Mouse (Mus musculus) myocyte (in vitro differentiated cells): ENCODE measurements around the gene Nrn1l. TPM values are rescaled to one million over a fixed set of nuclear protein-coding genes. Genes with fewer than 3 reads are reported as not detected.

Source experiments
- H3K27me3 ChIP-seq: one replicate; pipeline ENCODE4 v1.6.1; 2011; ENCODE audit not compliant: control insufficient read depth, insufficient read depth, insufficient read length
- H3K36me3 ChIP-seq: one replicate; pipeline ENCODE4 v1.6.1; 2011; ENCODE audit not compliant: control insufficient read depth, insufficient read depth
- H3K4me2 ChIP-seq: one replicate; pipeline ENCODE4 v1.6.1; 2011; ENCODE audit warnings: low read depth, control low read depth
- H3K4me3 ChIP-seq: one replicate; pipeline ENCODE4 v1.5.1; 2011; ENCODE audit warnings: mild to moderate bottlenecking, control low read depth, moderate library complexity
- H3K79me2 ChIP-seq: one replicate; pipeline ENCODE4 v1.6.1; 2011; ENCODE audit not compliant: control insufficient read depth, insufficient read depth
- H3ac ChIP-seq: one replicate; pipeline ENCODE4 v1.6.1; 2011; ENCODE audit not compliant: control insufficient read depth, insufficient read length
- CEBPB ChIP-seq: IDR thresholded peaks from 2 replicates; pipeline ENCODE4 v1.6.1; 2011; ENCODE audit warnings: mild to moderate bottlenecking, moderate library complexity; ENCODE audit not compliant: poor library complexity, insufficient read depth, severe bottlenecking
- E2F4 ChIP-seq: IDR thresholded peaks from one replicate; pipeline ENCODE4 v1.6.1; 2011; ENCODE audit warnings: mild to moderate bottlenecking, control low read depth, moderate library complexity; ENCODE audit not compliant: insufficient read depth
- MAX ChIP-seq: IDR thresholded peaks from one replicate; pipeline ENCODE4 v1.6.1; 2011; ENCODE audit warnings: low read depth, mild to moderate bottlenecking, control low read depth
- MYOD1 ChIP-seq, 3 experiments: IDR thresholded peaks; one replicate each; pipeline ENCODE4 v1.6.1; 2011; ENCODE audit warnings: control low read depth in 2 of 3, low read depth in 2 of 3, mild to moderate bottlenecking in 2 of 3, moderate library complexity in 1 of 3; ENCODE audit not compliant: insufficient read length in 2 of 3, control insufficient read depth in 1 of 3
- MYOG ChIP-seq, 3 experiments: IDR thresholded peaks; one replicate each; pipeline ENCODE4 v1.6.1; 2011; ENCODE audit warnings: control low read depth in 2 of 3, low read depth in 2 of 3, mild to moderate bottlenecking in 2 of 3; ENCODE audit not compliant: insufficient read length in 2 of 3, control insufficient read depth in 1 of 3, insufficient read depth in 1 of 3
- POLR2A ChIP-seq: IDR thresholded peaks from one replicate; pipeline ENCODE4 v1.6.1; 2011; ENCODE audit warnings: low read depth, mild to moderate bottlenecking, control low read depth, moderate library complexity; ENCODE audit not compliant: insufficient read length
- POLR2AphosphoS2 ChIP-seq: IDR thresholded peaks from one replicate; pipeline ENCODE4 v1.6.1; 2011; ENCODE audit warnings: low read depth, control low read depth; ENCODE audit not compliant: insufficient read length
- REST ChIP-seq: IDR thresholded peaks from one replicate; pipeline ENCODE4 v1.6.1; 2011; ENCODE audit warnings: mild to moderate bottlenecking, control low read depth, moderate library complexity; ENCODE audit not compliant: insufficient read depth, insufficient read length
- SRF ChIP-seq: IDR thresholded peaks from one replicate; pipeline ENCODE4 v1.6.1; 2011; ENCODE audit warnings: low read depth; ENCODE audit not compliant: control insufficient read depth, insufficient read length
- TCF12 ChIP-seq: IDR thresholded peaks from one replicate; pipeline ENCODE4 v1.6.1; 2011; ENCODE audit warnings: mild to moderate bottlenecking, control low read depth; ENCODE audit not compliant: poor library complexity, insufficient read depth, severe bottlenecking
- TCF3 ChIP-seq: IDR thresholded peaks from one replicate; pipeline ENCODE4 v1.6.1; 2011; ENCODE audit warnings: low read depth, control low read depth; ENCODE audit not compliant: insufficient read length
- USF1 ChIP-seq: IDR thresholded peaks from one replicate; pipeline ENCODE4 v1.6.1; 2011; ENCODE audit warnings: low read depth, mild to moderate bottlenecking, control low read depth, moderate library complexity
- polyA plus RNA-seq: library from polyadenylated mRNA; unstranded; fragments of >200 nt; fragmentation: generic; extraction: Trizol; gene quantifications from one replicate; pipeline ENCODE4 v1.2.1, GENCODE M21; 2012; ENCODE audit warnings: missing spikeins

Gene Nrn1l
- polyA plus RNA-seq, 1 experiment, result 0.36 TPM

- Histone ChIP-seq H3K4me3 (peak overlapping the region; percentile 82), H3K79me2 (peaks cover 91% of the 10 kb centered on the region), H3K36me3 (no peaks in the 10 kb centered on the region), H3ac (no peak overlapping the region), H3K4me2 (peak overlapping the region; percentile 96), H3K27me3 (no peaks in the 10 kb centered on the region)
- TF ChIP-seq POLR2AphosphoS2, result no peak
- TF ChIP-seq MYOD1 (IDR thresholded peaks at IDR 0.05; ENCODE audit: control insufficient read depth in 1 of 3, insufficient read length in 2 of 3, low read depth in 2 of 3), result no peak
- no peak for TF ChIP-seq USF1
- TF ChIP-seq E2F4, result no peak
- no peak for TF ChIP-seq SRF
- no peak for TF ChIP-seq POLR2A
- no peak for TF ChIP-seq MYOG (IDR thresholded peaks at IDR 0.05; ENCODE audit: control insufficient read depth in 1 of 3, insufficient read depth in 1 of 3, insufficient read length in 2 of 3, low read depth in 2 of 3)
- no peak for TF ChIP-seq CEBPB
- TF ChIP-seq TCF3, result no peak
- TF ChIP-seq REST, result no peak
- TF ChIP-seq MAX, result no peak
- TF ChIP-seq TCF12, result no peak
Observed at GRCm38 (mm10) chr8:105861951-105862350, 31.4 kb upstream of the Nrn1l start.

- TF ChIP-seq CEBPB (no peak), SRF (no peak), E2F4 (no peak), USF1 (no peak), POLR2A (no peak), REST (no peak)
- Histone ChIP-seq H3K27me3 (no peaks in the 10 kb centered on the region), H3K79me2 (peaks cover 100% of the 10 kb centered on the region), H3K36me3 (peaks cover 7% of the 10 kb centered on the region), H3ac (no peak overlapping the region), H3K4me2 (no peak overlapping the region), H3K4me3 (no peak overlapping the region)
Observed at GRCm38 (mm10) chr8:105866364-105867029, 26.9 kb upstream of the Nrn1l start.

GRCm38 (mm10) chr8:105874301-105874700 lies 19.1 kb upstream of the Nrn1l start:
- peaks cover 66% of the 10 kb centered on the region for H3K79me2 ChIP-seq
- H3K36me3 ChIP-seq, result peaks cover 25% of the 10 kb centered on the region
- no peak overlapping the region for H3ac ChIP-seq
- TF ChIP-seq POLR2AphosphoS2 (no peak), E2F4 (no peak), CEBPB (no peak), SRF (no peak), MYOG (IDR thresholded peaks at IDR 0.05; ENCODE audit: control insufficient read depth in 1 of 3, insufficient read depth in 1 of 3, insufficient read length in 2 of 3, low read depth in 2 of 3) (no peak), POLR2A (no peak), MAX (no peak), REST (no peak), MYOD1 (IDR thresholded peaks at IDR 0.05; ENCODE audit: control insufficient read depth in 1 of 3, insufficient read length in 2 of 3, low read depth in 2 of 3) (no peak), TCF3 (no peak), USF1 (no peak)
- no peaks in the 10 kb centered on the region for H3K27me3 ChIP-seq
- peak overlapping the region; percentile 45 for H3K4me2 ChIP-seq
- no peak overlapping the region for H3K4me3 ChIP-seq

GRCm38 (mm10) chr8:105880754-105881520 lies 12.4 kb upstream of the Nrn1l start, which contains the start of gene Edc4:
Edc4 (plus strand) TSS chr8:105880881.
- H3K36me3 ChIP-seq, result peaks cover 16% of the 10 kb centered on the region
- peak within 1 kb of the TSS; percentile 82 for H3K4me3 ChIP-seq
- peaks cover 31% of the 10 kb centered on the region for H3K79me2 ChIP-seq
- H3K27me3 ChIP-seq, result no peaks in the 10 kb centered on the region
- peak within 1 kb of the TSS; percentile 73 for H3ac ChIP-seq
- no peak for TF ChIP-seq E2F4
- TF ChIP-seq POLR2AphosphoS2, result peak; percentile 99
- peak; percentile 98 for TF ChIP-seq POLR2A
- peak within 1 kb of the TSS; percentile 98 for H3K4me2 ChIP-seq
